Mouse (Mus musculus) cortical plate, adult 2 months (tissue): ENCODE data around the gene Intu.

ENCODE experiments used
- CTCF ChIP-seq: fragments of 200-500 bp; IDR thresholded peaks from 2 replicates; pipeline ENCODE4 v1.5.1; 2011; ENCODE audit warnings: mild to moderate bottlenecking, control low read depth, low read length; ENCODE audit not compliant: insufficient read depth; ENCODE audit errors: extremely low read depth
- POLR2A ChIP-seq: fragments of 200-500 bp; IDR thresholded peaks from 2 replicates; pipeline ENCODE4 v1.6.1; 2011; ENCODE audit warnings: mild to moderate bottlenecking, low read length, control low read depth; ENCODE audit not compliant: insufficient read depth; ENCODE audit errors: extremely low read depth

DNA sequence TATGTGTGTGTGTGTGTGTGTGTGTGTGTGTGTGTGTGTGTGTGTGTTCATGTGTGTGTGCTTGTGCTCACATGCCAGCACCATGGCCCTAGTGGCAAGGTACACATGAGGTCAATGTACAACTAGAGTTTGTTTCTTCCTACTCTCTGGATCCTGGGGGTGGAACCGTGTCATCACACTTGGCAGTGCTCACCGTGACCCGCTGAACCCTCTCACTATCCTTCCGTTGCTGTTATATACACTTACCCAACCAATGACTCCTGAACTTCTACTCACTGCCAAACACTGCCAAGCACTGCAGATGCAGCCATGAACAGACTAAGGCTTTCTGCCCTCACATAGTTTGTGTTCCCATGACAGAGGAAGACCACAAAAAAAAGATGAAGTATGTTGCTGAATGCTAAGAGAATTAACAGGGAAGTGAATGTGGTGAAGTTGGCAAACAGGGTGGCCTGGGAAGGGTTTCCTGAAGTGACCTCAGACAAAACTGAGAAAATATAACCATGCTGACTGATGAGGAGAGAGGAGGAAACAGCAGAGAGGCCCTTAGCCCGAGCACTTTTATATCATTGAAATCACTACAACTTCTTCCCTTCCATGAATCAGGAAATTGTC is 173.8 kb downstream of the Intu start:
- TF ChIP-seq CTCF (no peak), POLR2A (no peak)
